Mouse (Mus musculus) olfactory bulb, adult 2 months (tissue): Measurements from ENCODE around the gene Adgre5.

Source experiments
- CTCF ChIP-seq: fragments of 200-500 bp; IDR thresholded peaks from 2 replicates; pipeline ENCODE4 v1.5.1; 2012; ENCODE audit warnings: low read depth, mild to moderate bottlenecking, low read length, moderate library complexity; ENCODE audit not compliant: insufficient read depth
- POLR2A ChIP-seq: fragments of 200-500 bp; IDR thresholded peaks from 2 replicates; pipeline ENCODE4 v1.6.1; 2012; ENCODE audit warnings: mild to moderate bottlenecking, low read depth, low read length, moderate library complexity; ENCODE audit not compliant: insufficient read depth

DNA sequence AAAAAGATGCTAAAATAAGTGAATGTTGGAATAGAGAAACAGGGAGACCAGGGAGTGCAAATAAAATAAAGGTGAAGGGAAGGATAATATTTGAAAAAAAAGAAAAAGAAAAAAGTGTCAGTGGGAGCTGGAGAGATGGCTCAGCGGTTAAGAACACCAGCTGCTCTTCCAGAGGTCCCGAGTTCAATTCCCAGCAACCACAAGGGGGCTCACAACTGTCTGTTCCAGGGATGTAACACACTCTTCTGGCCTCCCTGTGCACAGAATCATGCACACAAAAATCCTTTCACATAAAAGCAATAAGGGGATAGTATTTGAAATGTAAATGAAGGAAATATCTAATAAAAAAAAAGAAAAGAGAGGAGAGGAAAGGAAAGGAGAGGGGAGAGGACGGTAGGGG lies 13.0 kb upstream of the Adgre5 start:
- no peak for TF ChIP-seq POLR2A
- no peak for TF ChIP-seq CTCF
